Mouse (Mus musculus) intestine, embryonic 15.5 days (tissue): ENCODE measurements at regions not wholly inside any gene's neighbourhood (a gene's known extent, or its start where the extent isn't known, plus 50 kb on each side); places are given as distances from the start of the nearest gene placed in this dataset.

Source experiments
- ATAC-seq: fragments of 200-750 bp; cut with Nextera tagmentation; 2 replicates; pipeline ENCODE4 v1.8.0; 2017; ENCODE audit warnings: moderate TSS enrichment, moderate library complexity
- H3K27ac ChIP-seq: fragments of 300-500 bp; sonication (generic); 2 replicates; pipeline ENCODE4 v1.5.1; 2015; ENCODE audit warnings: mild to moderate bottlenecking, inconsistent platforms
- H3K27me3 ChIP-seq: fragments of 300-500 bp; sonication (generic); replicated peaks from 2 replicates; pipeline ENCODE4 v1.6.1; 2015; ENCODE audit warnings: inconsistent platforms
- H3K36me3 ChIP-seq: fragments of 300-500 bp; sonication (generic); 2 replicates; pipeline ENCODE4 v1.6.1; 2015; ENCODE audit warnings: inconsistent platforms
- H3K4me1 ChIP-seq: fragments of 300-500 bp; sonication (generic); replicated peaks from 2 replicates; pipeline ENCODE4 v1.6.1; 2015; ENCODE audit warnings: inconsistent platforms
- H3K4me2 ChIP-seq: fragments of 300-500 bp; sonication (generic); replicated peaks from 2 replicates; pipeline ENCODE4 v1.6.1; 2015; ENCODE audit warnings: mild to moderate bottlenecking, inconsistent platforms
- H3K4me3 ChIP-seq: fragments of 300-500 bp; sonication (generic); replicated peaks from 2 replicates; pipeline ENCODE4 v1.5.1; 2015; ENCODE audit warnings: inconsistent platforms
- H3K9ac ChIP-seq: fragments of 300-500 bp; sonication (generic); 2 replicates; pipeline ENCODE4 v1.6.1; 2015; ENCODE audit warnings: inconsistent platforms
- H3K9me3 ChIP-seq: fragments of 300-500 bp; sonication (generic); 2 replicates; pipeline ENCODE4 v1.6.1; 2016; ENCODE audit warnings: inconsistent platforms
- WGBS: fragments of 180-500 bp; shearing (Covaris S2); methylation state at CpG from one replicate; pipeline ENCODE4 v1.1.7; 2015; 5-methylcytosine and 5-hydroxymethylcytosine counted together

DNA sequence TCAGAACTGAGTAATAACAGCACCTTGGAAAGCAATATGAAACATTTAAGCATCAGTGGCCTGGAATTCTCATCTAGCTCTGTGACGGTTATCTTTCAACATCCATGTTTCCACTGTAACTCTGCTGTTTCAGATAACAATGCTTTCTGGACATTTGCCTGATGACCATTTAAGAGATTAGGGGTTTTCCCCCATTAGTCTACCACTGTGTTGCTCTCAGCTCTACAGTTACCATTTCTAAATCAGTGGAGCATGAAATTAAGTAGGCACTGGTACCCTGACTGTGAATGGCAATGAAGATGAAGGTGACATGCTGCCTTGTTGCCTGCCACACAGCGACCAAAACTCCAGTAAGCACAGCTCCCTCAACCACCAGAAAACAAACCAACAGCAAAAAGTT lies 70.7 kb upstream of the Myo3a start:
- Histone ChIP-seq H3K4me2 (no peak overlapping the region), H3K27me3 (no peaks in the 10 kb centered on the region), H3K27ac (no peak overlapping the region), H3K9ac (no peak overlapping the region), H3K4me3 (no peak overlapping the region), H3K4me1 (no peaks in the 10 kb centered on the region), H3K36me3 (no peaks in the 10 kb centered on the region), H3K9me3 (no peaks in the 10 kb centered on the region)
- WGBS: 79% methylated on average over 2 of the region's 2 CpGs
- no peak for ATAC-seq

DNA sequence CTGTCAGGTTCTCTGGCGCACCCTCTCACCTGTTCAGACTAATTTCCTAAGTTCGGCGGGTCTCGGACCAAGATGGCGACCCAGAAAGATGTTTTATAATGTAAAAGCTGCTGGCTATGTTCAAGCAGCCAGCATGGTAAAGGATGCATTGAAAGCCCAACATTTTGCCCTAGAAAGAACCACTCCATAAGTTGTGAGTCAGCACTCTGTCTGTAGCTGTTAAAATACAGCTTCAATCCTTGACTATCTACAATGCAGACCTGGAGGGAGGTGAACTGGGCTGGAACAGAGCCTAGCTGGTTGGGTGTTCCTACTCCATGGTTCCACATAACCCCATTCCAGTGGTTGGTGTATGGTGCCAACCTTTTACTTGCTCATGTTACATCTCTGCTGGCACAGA lies 61.9 kb upstream of the Myo3a start:
- no peak for ATAC-seq
- 94% methylated on average over 5 of the region's 5 CpGs for WGBS

DNA sequence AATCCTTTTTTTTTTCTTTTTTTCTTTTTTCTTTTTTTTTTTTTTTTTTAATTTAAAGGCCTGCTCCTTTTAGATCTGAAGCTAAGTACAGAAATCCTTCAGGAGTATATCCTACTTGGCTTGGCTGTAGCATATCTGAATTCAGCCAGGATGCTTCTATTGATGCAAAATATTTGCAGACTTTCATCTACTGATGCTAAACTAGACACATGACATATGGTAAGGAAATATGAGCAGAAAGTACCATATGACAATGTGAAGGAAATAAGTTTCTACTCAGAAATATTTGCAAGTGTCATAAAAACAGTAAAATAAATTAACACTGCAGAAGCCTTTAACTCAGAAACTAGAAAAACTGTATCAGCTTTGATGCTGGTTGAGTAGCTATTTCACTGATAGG lies 61.4 kb upstream of the Myo3a start:
- no peak overlapping the region for H3K4me3 ChIP-seq
- no peaks in the 10 kb centered on the region for H3K27me3 ChIP-seq
- H3K9ac ChIP-seq: no peak overlapping the region
- no peaks in the 10 kb centered on the region for H3K9me3 ChIP-seq
- no peak overlapping the region for H3K4me2 ChIP-seq
- H3K27ac ChIP-seq: no peak overlapping the region
- no peaks in the 10 kb centered on the region for H3K36me3 ChIP-seq
- H3K4me1 ChIP-seq: no peaks in the 10 kb centered on the region
- ATAC-seq: no peak

More for the DNA sequence above, 61.9 kb upstream of the Myo3a start:
- H3K9ac ChIP-seq: no peak overlapping the region
- no peaks in the 10 kb centered on the region for H3K27me3 ChIP-seq
- no peaks in the 10 kb centered on the region for H3K36me3 ChIP-seq
- H3K4me3 ChIP-seq: no peak overlapping the region
- no peaks in the 10 kb centered on the region for H3K9me3 ChIP-seq
- no peak overlapping the region for H3K4me2 ChIP-seq
- no peaks in the 10 kb centered on the region for H3K4me1 ChIP-seq
- H3K27ac ChIP-seq: no peak overlapping the region
